Mouse (Mus musculus) MEL (cell line): ENCODE results near the gene Spint3. TPM values are rescaled to one million over a fixed set of nuclear protein-coding genes. Genes with fewer than 3 reads are reported as not detected.
A peak's percentile ranks its signal among the peaks of the same experiment; 100 is the strongest.

Experiments used
- DNase-seq: peaks from one replicate; pipeline ENCODE4 v3.0.0; 2011; ENCODE audit warnings: low read depth, low spot score
- H3K27ac ChIP-seq: 2 replicates; pipeline ENCODE4 v1.5.1; 2012; ENCODE audit warnings: low read depth, mild to moderate bottlenecking, control low read depth, low read length, moderate library complexity; ENCODE audit not compliant: control insufficient read depth
- H3K27me3 ChIP-seq, 2 experiments: fragments of 150-350 bp in 1 of 2; sonication (generic) in 1 of 2; 2 replicates each; pipeline ENCODE4 v1.6.1; 2012; ENCODE audit warnings: low read length in 2 of 2, mild to moderate bottlenecking in 2 of 2, improper control_type of control experiment in 1 of 2, moderate library complexity in 1 of 2; ENCODE audit not compliant: insufficient read depth in 2 of 2, control insufficient read depth in 1 of 2
- H3K36me3 ChIP-seq, 2 experiments: 2 replicates each; pipeline ENCODE4 v1.6.1; 2012 to 2014; ENCODE audit warnings: low read length in 2 of 2, improper control_type of control experiment in 1 of 2, inconsistent platforms in 1 of 2, mild to moderate bottlenecking in 1 of 2; ENCODE audit not compliant: insufficient read depth in 2 of 2, control insufficient read depth in 1 of 2
- H3K4me1 ChIP-seq, 2 experiments: fragments of 150-350 bp in 1 of 2; sonication (generic) in 1 of 2; 2 replicates each; pipeline ENCODE4 v1.6.1; 2012; ENCODE audit warnings: low read length in 2 of 2, improper control_type of control experiment in 1 of 2, mild to moderate bottlenecking in 1 of 2; ENCODE audit not compliant: insufficient read depth in 2 of 2, control insufficient read depth in 1 of 2
- H3K4me3 ChIP-seq, 2 experiments: fragments of 150-350 bp in 1 of 2; sonication (generic) in 1 of 2; 2 replicates each; pipeline ENCODE4 v1.5.1; 2012; ENCODE audit warnings: low read depth in 2 of 2, low read length in 2 of 2, mild to moderate bottlenecking in 2 of 2, moderate library complexity in 2 of 2, control low read depth in 1 of 2, improper control_type of control experiment in 1 of 2; ENCODE audit not compliant: control insufficient read depth in 1 of 2, insufficient read depth in 1 of 2
- H3K79me2 ChIP-seq: 2 replicates; pipeline ENCODE4 v1.6.1; 2012; ENCODE audit warnings: mild to moderate bottlenecking, low read length, moderate library complexity; ENCODE audit not compliant: control insufficient read depth, poor library complexity, insufficient read depth
- H3K9ac ChIP-seq: 2 replicates; pipeline ENCODE4 v1.6.1; 2012; ENCODE audit warnings: low read depth, mild to moderate bottlenecking, control low read depth, low read length, moderate library complexity; ENCODE audit not compliant: control insufficient read depth, poor library complexity, severe bottlenecking
- H3K9me3 ChIP-seq: fragments of 150-350 bp; sonication (generic); replicated peaks from 2 replicates; pipeline ENCODE4 v1.6.1; 2012; ENCODE audit warnings: mild to moderate bottlenecking, low read length, improper control_type of control experiment, moderate library complexity; ENCODE audit not compliant: insufficient read depth
- CHD1 ChIP-seq: IDR thresholded peaks from 2 replicates; pipeline ENCODE4 v1.6.1; 2012; ENCODE audit warnings: low read depth, mild to moderate bottlenecking, inconsistent platforms, low read length, improper control_type of control experiment
- CTCF ChIP-seq, 3 experiments: IDR thresholded peaks in 2 of 3; conservative IDR thresholded peaks in 1 of 3; 2 replicates each; pipeline ENCODE4 v1.5.1; 2011 to 2012; ENCODE audit warnings: low read length in 3 of 3, low read depth in 2 of 3, mild to moderate bottlenecking in 2 of 3, improper control_type of control experiment in 1 of 3, inconsistent platforms in 1 of 3, mixed read lengths in 1 of 3, moderate library complexity in 1 of 3; ENCODE audit not compliant: control insufficient read depth in 1 of 3, insufficient read depth in 1 of 3, poor library complexity in 1 of 3, severe bottlenecking in 1 of 3
- ETS1 ChIP-seq: IDR thresholded peaks from 2 replicates; pipeline ENCODE4 v1.6.1; 2012; ENCODE audit warnings: low read depth, mild to moderate bottlenecking, inconsistent platforms, low read length, improper control_type of control experiment, moderate library complexity
- GABPA ChIP-seq: IDR thresholded peaks from 2 replicates; pipeline ENCODE4 v1.6.1; 2012; ENCODE audit warnings: low read depth, mild to moderate bottlenecking, inconsistent platforms, low read length, improper control_type of control experiment, moderate library complexity
- GATA1 ChIP-seq: IDR thresholded peaks from 2 replicates; pipeline ENCODE4 v1.6.1; 2011; ENCODE audit warnings: low read depth, low read length, improper control_type of control experiment
- HCFC1 ChIP-seq: IDR thresholded peaks from 2 replicates; pipeline ENCODE4 v1.6.1; 2012; ENCODE audit warnings: low read depth, mild to moderate bottlenecking, inconsistent platforms, low read length, improper control_type of control experiment, moderate library complexity
- KAT2A ChIP-seq: conservative IDR thresholded peaks from 2 replicates; pipeline ENCODE4 v1.6.1; 2012; ENCODE audit warnings: low read depth, low read length, improper control_type of control experiment, inconsistent platforms
- MAFK ChIP-seq: IDR thresholded peaks from 2 replicates; pipeline ENCODE4 v1.6.1; 2011; ENCODE audit warnings: low read depth, mild to moderate bottlenecking, low read length, improper control_type of control experiment, borderline replicate concordance
- NRF1 ChIP-seq: IDR thresholded peaks from 2 replicates; pipeline ENCODE4 v1.6.1; 2014; ENCODE audit warnings: low read depth, mild to moderate bottlenecking, inconsistent platforms, low read length, improper control_type of control experiment, moderate library complexity; ENCODE audit not compliant: poor library complexity, insufficient read depth, severe bottlenecking
- POLR2A ChIP-seq, 2 experiments: IDR thresholded peaks; 2 replicates each; pipeline ENCODE4 v1.6.1; 2011 to 2012; ENCODE audit warnings: low read length in 2 of 2, mild to moderate bottlenecking in 2 of 2, control low read depth in 1 of 2, improper control_type of control experiment in 1 of 2, low read depth in 1 of 2, moderate library complexity in 1 of 2; ENCODE audit not compliant: control insufficient read depth in 1 of 2, insufficient read depth in 1 of 2, poor library complexity in 1 of 2
- POLR2AphosphoS2 ChIP-seq: IDR thresholded peaks from 2 replicates; pipeline ENCODE4 v1.6.1; 2011; ENCODE audit warnings: low read length, improper control_type of control experiment
- RAD21 ChIP-seq: IDR thresholded peaks from 2 replicates; pipeline ENCODE4 v1.6.1; 2011; ENCODE audit warnings: mild to moderate bottlenecking, low read depth, low read length, improper control_type of control experiment
- RCOR1 ChIP-seq: IDR thresholded peaks from 2 replicates; pipeline ENCODE4 v1.6.1; 2012; ENCODE audit warnings: low read depth, mild to moderate bottlenecking, inconsistent platforms, low read length, improper control_type of control experiment
- SIN3A ChIP-seq: IDR thresholded peaks from 2 replicates; pipeline ENCODE4 v1.6.1; 2012; ENCODE audit warnings: low read length, improper control_type of control experiment, inconsistent platforms
- SMC3 ChIP-seq: IDR thresholded peaks from 2 replicates; pipeline ENCODE4 v1.6.1; 2011; ENCODE audit warnings: low read depth, low read length, improper control_type of control experiment
- TBP ChIP-seq: IDR thresholded peaks from 2 replicates; pipeline ENCODE4 v1.8.0; 2011; ENCODE audit warnings: low read depth, low read length, improper control_type of control experiment
- TCF12 ChIP-seq: IDR thresholded peaks from 2 replicates; pipeline ENCODE4 v1.6.1; 2014; ENCODE audit warnings: low read depth, mild to moderate bottlenecking, inconsistent platforms, low read length, improper control_type of control experiment, moderate library complexity
- USF2 ChIP-seq, 2 experiments: IDR thresholded peaks; 2 replicates each; pipeline ENCODE4 v1.6.1; 2011 to 2012; ENCODE audit warnings: improper control_type of control experiment in 2 of 2, low read length in 2 of 2, borderline replicate concordance in 1 of 2, inconsistent platforms in 1 of 2, low read depth in 1 of 2, mild to moderate bottlenecking in 1 of 2; ENCODE audit not compliant: insufficient read depth in 1 of 2
- ZC3H11A ChIP-seq: IDR thresholded peaks from 2 replicates; pipeline ENCODE4 v1.6.1; 2012; ENCODE audit warnings: low read depth, mild to moderate bottlenecking, inconsistent platforms, low read length, improper control_type of control experiment
- ZKSCAN1 ChIP-seq: IDR thresholded peaks from 2 replicates; pipeline ENCODE4 v1.6.1; 2012; ENCODE audit warnings: low read depth, mild to moderate bottlenecking, inconsistent platforms, low read length, improper control_type of control experiment, moderate library complexity
- polyA plus RNA-seq, 2 experiments: library from polyadenylated mRNA; stranded (reverse) in 1 of 2; unstranded in 1 of 2; fragments of >175 nt in 1 of 2; fragments of >200 nt in 1 of 2; gene quantifications; 2 replicates each; pipeline versions ENCODE4 v1.2.1 to v1.2.4; 2012; ENCODE audit warnings: low replicate concordance in 2 of 2, low read depth in 1 of 2; ENCODE audit not compliant: insufficient read length in 2 of 2, insufficient read depth in 1 of 2, missing spikeins in 1 of 2
- total RNA-seq: library from RNA; depleted of rRNA; stranded (reverse); fragments of 300-350 nt; gene quantifications from 2 replicates; pipeline ENCODE4 v1.2.3, GENCODE M21; 2012

Spint3 gene
- total and polyA plus RNA-seq, 3 experiments, result not detected

DNA sequence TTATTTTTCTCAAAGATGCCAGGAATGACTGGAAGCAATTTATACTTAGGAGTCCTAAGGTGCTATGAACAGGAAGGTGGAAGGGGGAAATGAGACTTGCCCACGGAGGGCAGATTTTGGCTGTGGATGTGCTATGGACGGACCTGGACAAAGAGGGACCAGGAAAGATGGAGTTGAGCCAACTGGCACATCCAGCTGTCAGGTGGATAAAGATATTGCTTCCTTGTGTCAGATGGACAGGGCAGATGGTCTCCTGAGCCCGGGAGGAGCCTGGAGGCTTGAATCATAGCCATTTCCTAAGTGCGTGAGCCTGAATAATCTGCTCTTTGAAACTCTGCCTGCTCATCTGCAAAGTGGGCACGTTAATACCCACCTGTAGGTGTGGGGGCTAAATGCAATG lies 8.9 kb downstream of the Spint3 start:
- no peaks in the 10 kb centered on the region for H3K36me3 ChIP-seq
- no peak for DNase-seq
- no peak for TF ChIP-seq CHD1
- no peak for TF ChIP-seq POLR2AphosphoS2
- no peak for TF ChIP-seq RCOR1
- no peak for TF ChIP-seq NRF1
- no peak for TF ChIP-seq GABPA
- no peak for TF ChIP-seq USF2 (IDR thresholded peaks at IDR 0.05; ENCODE audit: borderline replicate concordance in 1 of 2, insufficient read depth in 1 of 2, low read depth in 1 of 2, low read length in 2 of 2)
- TF ChIP-seq TCF12, result no peak
- no peak for TF ChIP-seq TBP
- no peak for TF ChIP-seq KAT2A
- no peak for TF ChIP-seq CTCF (IDR thresholded peaks at IDR 0.05 in 2 of 3, conservative IDR thresholded peaks at IDR 0.05 in 1 of 3; ENCODE audit: control insufficient read depth in 1 of 3, insufficient read depth in 1 of 3, low read depth in 2 of 3, low read length in 3 of 3, poor library complexity in 1 of 3, severe bottlenecking in 1 of 3)
- no peak for TF ChIP-seq ETS1
- TF ChIP-seq POLR2A (IDR thresholded peaks at IDR 0.05; ENCODE audit: control insufficient read depth in 1 of 2, insufficient read depth in 1 of 2, low read depth in 1 of 2, low read length in 2 of 2, poor library complexity in 1 of 2), result no peak
- no peak for TF ChIP-seq GATA1
- no peak for TF ChIP-seq HCFC1
- no peak for TF ChIP-seq ZKSCAN1
- H3K9me3 ChIP-seq, result no peaks in the 10 kb centered on the region
- H3K79me2 ChIP-seq, result no peaks in the 10 kb centered on the region
- no peak overlapping the region for H3K9ac ChIP-seq
- H3K27me3 ChIP-seq, result no peaks in the 10 kb centered on the region; a peak in 2 of 4 replicates
- no peaks in the 10 kb centered on the region for H3K4me1 ChIP-seq
- H3K4me3 ChIP-seq, result no peak overlapping the region
- H3K27ac ChIP-seq, result no peak overlapping the region

DNA sequence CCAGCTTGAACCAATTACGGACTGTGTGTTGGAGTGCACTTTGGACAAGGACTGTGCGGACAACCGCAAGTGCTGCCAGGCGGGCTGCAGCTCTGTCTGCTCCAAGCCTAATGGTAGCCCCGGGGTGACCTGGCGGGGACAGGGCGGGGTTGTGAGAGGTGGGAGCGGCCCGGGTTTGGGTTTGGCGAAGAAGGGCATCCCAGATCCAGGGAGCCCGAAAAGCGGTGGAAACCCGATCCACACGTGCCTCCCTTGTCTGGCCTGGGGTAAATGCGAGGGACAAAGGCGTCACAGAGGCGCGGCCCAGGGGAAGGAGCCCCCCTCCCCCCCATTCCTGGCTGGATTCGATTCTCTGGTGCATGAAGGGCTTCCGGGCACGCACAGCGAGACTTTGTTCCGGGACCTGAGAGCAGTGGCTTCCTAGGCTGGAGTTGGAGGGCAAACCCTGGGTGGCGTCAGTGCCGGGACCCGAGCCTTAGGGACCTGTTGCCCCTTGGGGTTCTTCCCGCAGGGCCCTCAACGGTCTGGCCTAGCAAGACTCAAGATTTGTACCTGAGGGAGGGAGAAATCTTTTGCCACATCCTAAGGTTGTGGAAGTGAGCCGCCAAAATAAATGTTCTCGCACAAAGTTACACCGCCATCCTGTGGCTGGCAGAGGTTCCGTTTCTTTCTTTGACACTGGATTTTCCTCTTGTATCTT lies 9.8 kb downstream of the Spint3 start:
- H3K27ac ChIP-seq, result no peak overlapping the region
- TF ChIP-seq CTCF (IDR thresholded peaks at IDR 0.05 in 2 of 3, conservative IDR thresholded peaks at IDR 0.05 in 1 of 3; ENCODE audit: control insufficient read depth in 1 of 3, insufficient read depth in 1 of 3, low read depth in 2 of 3, low read length in 3 of 3, poor library complexity in 1 of 3, severe bottlenecking in 1 of 3), result peak in 2 of 3 experiments; percentile 27 to 44; a peak in 3 of 6 replicates
- TF ChIP-seq MAFK, result no peak
- peak; percentile 49 for TF ChIP-seq RAD21
- TF ChIP-seq SMC3, result peak; percentile 33
- TF ChIP-seq ZC3H11A, result 0 out of 2 replicates have a peak, but pooled peaks have one; percentile 22
- no peak for TF ChIP-seq SIN3A
- no peaks in the 10 kb centered on the region for H3K9me3 ChIP-seq
- no peak for DNase-seq
- no peaks in the 10 kb centered on the region; a peak in 2 of 4 replicates for H3K27me3 ChIP-seq
- no peaks in the 10 kb centered on the region for H3K79me2 ChIP-seq
- H3K9ac ChIP-seq, result no peak overlapping the region
- no peaks in the 10 kb centered on the region for H3K36me3 ChIP-seq
- H3K4me1 ChIP-seq, result no peaks in the 10 kb centered on the region
- no peak overlapping the region for H3K4me3 ChIP-seq
